Mouse (Mus musculus) kidney, embryonic 16.5 days (tissue): ENCODE results near the gene Hecw1. TPM values are rescaled to one million over a fixed set of nuclear protein-coding genes. Genes with fewer than 3 reads are reported as not detected.

Experiments used
- ATAC-seq: fragments of 200-750 bp; cut with Nextera tagmentation; 2 replicates; pipeline ENCODE4 v1.8.0; 2017; ENCODE audit warnings: moderate TSS enrichment; ENCODE audit not compliant: low FRiP score, low TSS enrichment
- H3K27ac ChIP-seq: fragments of 300-500 bp; sonication (generic); 2 replicates; pipeline ENCODE4 v1.5.1; 2014; ENCODE audit warnings: low read length
- H3K27me3 ChIP-seq: fragments of 300-500 bp; sonication (generic); 2 replicates; pipeline ENCODE4 v1.6.1; 2014; ENCODE audit warnings: low read length, control low read depth, mixed read lengths; ENCODE audit not compliant: insufficient read depth
- H3K36me3 ChIP-seq: fragments of 300-500 bp; sonication (generic); 2 replicates; pipeline ENCODE4 v1.6.1; 2014; ENCODE audit warnings: low read length, control low read depth, mixed read lengths; ENCODE audit not compliant: insufficient read depth
- H3K4me1 ChIP-seq: fragments of 300-500 bp; sonication (generic); 2 replicates; pipeline ENCODE4 v1.6.1; 2014; ENCODE audit warnings: low read length, control low read depth, mixed read lengths; ENCODE audit not compliant: insufficient read depth
- H3K4me2 ChIP-seq: fragments of 300-500 bp; sonication (generic); replicated peaks from 2 replicates; pipeline ENCODE4 v1.6.1; 2014; ENCODE audit warnings: low read depth, low read length
- H3K4me3 ChIP-seq: fragments of 300-500 bp; sonication (generic); 2 replicates; pipeline ENCODE4 v1.5.1; 2014; ENCODE audit warnings: mild to moderate bottlenecking, low read length
- H3K9ac ChIP-seq: fragments of 300-500 bp; sonication (generic); replicated peaks from 2 replicates; pipeline ENCODE4 v1.6.1; 2014; ENCODE audit warnings: low read length
- H3K9me3 ChIP-seq: fragments of 300-500 bp; sonication (generic); 2 replicates; pipeline ENCODE4 v1.6.1; 2016; ENCODE audit warnings: low read length, control low read depth
- WGBS: fragments of 180-500 bp; shearing (Covaris S2); extraction: QIAGEN DNeasy Blood & Tissue Kit; methylation state at CpG from one replicate; pipeline ENCODE4 v1.1.7; 2014; 5-methylcytosine and 5-hydroxymethylcytosine counted together
- polyA plus RNA-seq: library from polyadenylated mRNA; unstranded; fragments of >200 nt; fragmentation: Nextera tagmentation; extraction: Ambion mirVana; gene quantifications from 2 replicates; pipeline ENCODE4 v1.2.1, GENCODE M21; 2015

The Hecw1 gene
- polyA plus RNA-seq, 1 experiment from 2014 or later, result 0.14 TPM

DNA sequence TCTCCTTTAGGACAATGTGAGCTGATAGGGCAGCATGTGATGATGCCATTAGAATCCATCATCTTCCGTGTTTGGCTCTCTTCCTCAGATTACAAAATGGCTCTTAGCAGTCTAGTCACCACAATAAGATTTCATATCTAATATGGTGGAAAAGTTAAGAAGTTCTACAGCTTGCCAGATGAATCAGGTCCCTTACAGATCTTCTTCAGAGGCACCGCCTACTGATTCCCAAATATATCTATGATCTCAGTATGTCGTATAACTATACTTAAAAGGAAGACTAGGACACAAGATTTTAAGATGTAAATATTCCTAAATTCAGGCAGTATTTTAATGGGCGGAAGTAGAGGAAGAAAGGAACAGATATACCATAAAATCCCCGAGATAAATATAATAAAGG lies 16.3 kb downstream of the Hecw1 start:
- 81% methylated on average over 5 of the region's 5 CpGs for WGBS
- H3K9ac ChIP-seq, result no peak overlapping the region
- H3K27ac ChIP-seq, result no peak overlapping the region
- ATAC-seq, result no peak
- H3K36me3 ChIP-seq, result no peaks in the 10 kb centered on the region
- H3K4me2 ChIP-seq, result no peak overlapping the region
- H3K9me3 ChIP-seq, result no peaks in the 10 kb centered on the region
- H3K27me3 ChIP-seq, result no peaks in the 10 kb centered on the region
- no peak overlapping the region for H3K4me3 ChIP-seq
- H3K4me1 ChIP-seq, result no peaks in the 10 kb centered on the region

GRCm38 (mm10) chr13:14500251-14500650 lies 22.8 kb downstream of the Hecw1 start:
- ATAC-seq, result no peak
- Histone ChIP-seq H3K36me3 (no peaks in the 10 kb centered on the region), H3K4me3 (no peak overlapping the region), H3K4me1 (no peaks in the 10 kb centered on the region), H3K4me2 (no peak overlapping the region), H3K9ac (no peak overlapping the region), H3K9me3 (no peaks in the 10 kb centered on the region), H3K27ac (no peak overlapping the region), H3K27me3 (no peaks in the 10 kb centered on the region)
- 69% methylated on average over 1 of the region's 1 CpGs for WGBS

- H3K27me3 ChIP-seq, result no peaks in the 10 kb centered on the region
- H3K4me1 ChIP-seq, result no peaks in the 10 kb centered on the region
- WGBS, result 84% methylated on average over 8 of the region's 8 CpGs
- H3K27ac ChIP-seq, result no peak overlapping the region
- no peak overlapping the region for H3K4me3 ChIP-seq
- no peak overlapping the region for H3K9ac ChIP-seq
- no peak overlapping the region for H3K4me2 ChIP-seq
- no peak for ATAC-seq
- H3K36me3 ChIP-seq, result no peaks in the 10 kb centered on the region
- H3K9me3 ChIP-seq, result no peaks in the 10 kb centered on the region
Observed at GRCm38 (mm10) chr13:14498780-14499179, 24.2 kb downstream of the Hecw1 start.

- Histone ChIP-seq H3K9me3 (no peaks in the 10 kb centered on the region), H3K27me3 (no peaks in the 10 kb centered on the region), H3K27ac (no peak overlapping the region), H3K4me1 (no peaks in the 10 kb centered on the region), H3K36me3 (no peaks in the 10 kb centered on the region), H3K4me2 (no peak overlapping the region), H3K4me3 (no peak overlapping the region), H3K9ac (no peak overlapping the region)
- 76% methylated on average over 2 of the region's 2 CpGs for WGBS
- no peak for ATAC-seq
Observed at GRCm38 (mm10) chr13:14496954-14497353, 26.1 kb downstream of the Hecw1 start.

DNA sequence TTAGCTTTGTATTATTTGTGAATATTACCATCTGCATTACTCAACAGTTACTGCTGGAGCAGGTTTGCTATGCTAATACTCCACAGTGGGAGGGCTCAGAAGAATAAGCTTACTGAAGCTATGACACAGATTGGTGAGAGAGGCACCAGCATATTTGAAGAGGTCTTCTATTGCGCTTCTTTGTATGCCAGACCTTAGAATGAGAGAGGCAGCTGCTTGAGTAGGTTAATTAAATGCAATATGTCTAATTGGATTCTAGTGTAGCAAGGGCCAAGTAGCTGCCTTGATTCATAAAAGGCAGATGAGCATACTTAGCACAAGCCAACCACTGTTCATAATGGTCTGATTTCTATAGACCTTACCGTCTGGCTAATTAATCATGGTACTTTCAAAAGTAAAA lies 35.2 kb downstream of the Hecw1 start:
- H3K9ac ChIP-seq, result no peak overlapping the region
- no peaks in the 10 kb centered on the region for H3K4me1 ChIP-seq
- ATAC-seq, result no peak
- no peak overlapping the region for H3K4me2 ChIP-seq
- WGBS, result 95% methylated on average over 2 of the region's 2 CpGs
- H3K27ac ChIP-seq, result no peak overlapping the region
- no peak overlapping the region for H3K4me3 ChIP-seq
- H3K27me3 ChIP-seq, result no peaks in the 10 kb centered on the region
- no peaks in the 10 kb centered on the region for H3K36me3 ChIP-seq
- no peaks in the 10 kb centered on the region for H3K9me3 ChIP-seq

DNA sequence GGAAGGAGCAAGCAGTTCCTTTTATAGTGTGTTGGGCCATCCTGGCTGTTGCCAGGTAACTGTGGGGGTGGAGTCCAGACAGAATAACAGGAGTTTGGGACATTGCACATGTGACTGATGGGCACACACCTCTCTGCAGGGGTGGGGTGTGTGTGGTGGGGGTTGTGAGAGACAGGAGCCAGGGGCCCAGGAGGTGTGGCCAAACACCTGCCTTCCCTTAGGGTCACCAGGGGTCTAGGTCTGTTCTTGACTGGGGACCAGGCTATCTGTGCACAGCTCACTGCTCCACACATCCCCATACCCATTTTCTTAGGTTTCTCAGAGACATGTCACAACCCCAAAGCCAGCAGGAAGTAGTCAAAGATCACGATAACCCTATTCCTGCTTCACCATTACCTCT lies 51.9 kb downstream of the Hecw1 start:
- Histone ChIP-seq H3K4me1 (no peaks in the 10 kb centered on the region), H3K27me3 (no peaks in the 10 kb centered on the region), H3K4me2 (no peak overlapping the region), H3K9me3 (no peaks in the 10 kb centered on the region), H3K36me3 (no peaks in the 10 kb centered on the region), H3K4me3 (no peak overlapping the region), H3K27ac (no peak overlapping the region), H3K9ac (no peak overlapping the region)
- 79% methylated on average over 1 of the region's 1 CpGs for WGBS
- ATAC-seq, result no peak

DNA sequence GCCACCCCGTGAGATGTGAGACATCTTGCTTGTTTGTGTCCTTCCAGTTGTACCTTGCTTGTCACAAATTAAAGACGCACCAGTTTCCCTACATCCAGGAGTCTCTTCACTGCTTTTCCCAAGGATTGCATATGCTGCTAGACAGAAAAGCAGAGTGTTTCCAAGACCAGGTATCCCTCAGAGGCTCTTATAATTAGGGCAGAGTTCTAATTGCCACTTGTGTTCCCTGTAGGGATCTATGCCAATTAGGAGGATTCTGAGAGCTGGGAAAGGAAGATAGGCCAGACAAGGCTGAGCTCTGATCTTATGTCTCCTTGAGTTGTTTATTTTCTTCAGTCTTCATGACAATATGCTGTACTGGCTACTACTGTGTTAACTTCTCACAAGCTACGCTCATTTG lies 55.5 kb downstream of the Hecw1 start:
- H3K9me3 ChIP-seq, result no peaks in the 10 kb centered on the region
- H3K27me3 ChIP-seq, result no peaks in the 10 kb centered on the region
- no peaks in the 10 kb centered on the region for H3K36me3 ChIP-seq
- WGBS, result 77% methylated on average over 3 of the region's 3 CpGs
- ATAC-seq, result no peak
- H3K4me3 ChIP-seq, result no peak overlapping the region
- H3K27ac ChIP-seq, result no peak overlapping the region
- no peak overlapping the region for H3K4me2 ChIP-seq
- no peaks in the 10 kb centered on the region for H3K4me1 ChIP-seq
- H3K9ac ChIP-seq, result no peak overlapping the region

DNA sequence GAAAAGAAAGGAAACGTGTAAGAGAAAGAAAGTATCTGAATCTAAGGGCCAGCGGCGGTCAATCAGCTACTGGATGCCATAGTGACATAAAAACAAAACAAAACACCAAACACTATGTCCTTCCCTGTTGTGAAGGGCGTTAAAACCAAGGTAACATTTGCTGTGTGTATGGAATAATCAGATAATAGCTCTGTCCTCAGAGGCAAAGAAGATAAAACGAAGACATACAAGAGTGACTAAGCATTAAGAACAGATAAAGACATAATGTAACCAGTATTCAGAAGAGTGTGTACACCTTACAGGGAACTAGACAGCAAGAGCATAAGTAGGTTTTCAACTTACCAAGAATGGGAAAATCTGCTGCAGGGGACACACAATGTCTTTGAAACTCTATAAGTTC lies 62.0 kb downstream of the Hecw1 start:
- Histone ChIP-seq H3K27me3 (no peaks in the 10 kb centered on the region), H3K4me1 (no peaks in the 10 kb centered on the region), H3K36me3 (no peaks in the 10 kb centered on the region), H3K27ac (no peak overlapping the region), H3K4me3 (no peak overlapping the region), H3K4me2 (no peak overlapping the region), H3K9ac (no peak overlapping the region), H3K9me3 (no peaks in the 10 kb centered on the region)
- 82% methylated on average over 5 of the region's 5 CpGs for WGBS
- no peak for ATAC-seq

GRCm38 (mm10) chr13:14457043-14457442 lies 66.0 kb downstream of the Hecw1 start:
- no peak overlapping the region for H3K4me2 ChIP-seq
- ATAC-seq, result no peak
- H3K9ac ChIP-seq, result no peak overlapping the region
- no peak overlapping the region for H3K27ac ChIP-seq
- no peak overlapping the region for H3K4me3 ChIP-seq
- H3K36me3 ChIP-seq, result no peaks in the 10 kb centered on the region
- no peaks in the 10 kb centered on the region for H3K9me3 ChIP-seq
- no peaks in the 10 kb centered on the region for H3K4me1 ChIP-seq
- WGBS, result 79% methylated on average over 2 of the region's 2 CpGs
- H3K27me3 ChIP-seq, result no peaks in the 10 kb centered on the region

GRCm38 (mm10) chr13:14439540-14439939 lies 83.5 kb downstream of the Hecw1 start:
- Histone ChIP-seq H3K27ac (no peak overlapping the region), H3K4me3 (no peak overlapping the region), H3K4me2 (no peak overlapping the region)

More at GRCm38 (mm10) chr13:14439540-14439939, 83.5 kb downstream of the Hecw1 start:
- no peaks in the 10 kb centered on the region for H3K27me3 ChIP-seq
- H3K9ac ChIP-seq, result no peak overlapping the region
- ATAC-seq, result no peak
- no peaks in the 10 kb centered on the region for H3K9me3 ChIP-seq
- no peaks in the 10 kb centered on the region for H3K36me3 ChIP-seq
- no peaks in the 10 kb centered on the region for H3K4me1 ChIP-seq
